Mouse (Mus musculus) forebrain, embryonic 16.5 days (tissue): ENCODE results near the gene Opa3. TPM values are rescaled to one million over a fixed set of nuclear protein-coding genes. Genes with fewer than 3 reads are reported as not detected.
A peak's percentile ranks its signal among the peaks of the same experiment; 100 is the strongest.

Source experiments
- ATAC-seq: fragments of 200-750 bp; cut with Nextera tagmentation; 2 replicates; pipeline ENCODE4 v1.8.0; 2017; ENCODE audit warnings: mild to moderate bottlenecking, moderate library complexity
- H3K27ac ChIP-seq: fragments of 300-500 bp; sonication (generic); 2 replicates; pipeline ENCODE4 v1.5.1; 2014; ENCODE audit warnings: low read length, control low read depth
- H3K27me3 ChIP-seq: fragments of 300-500 bp; sonication (generic); replicated peaks from 2 replicates; pipeline ENCODE4 v1.6.1; 2014; ENCODE audit warnings: low read length; ENCODE audit not compliant: control insufficient read depth, insufficient read depth
- H3K36me3 ChIP-seq: fragments of 300-500 bp; sonication (generic); 2 replicates; pipeline ENCODE4 v1.6.1; 2014; ENCODE audit not compliant: control insufficient read depth, insufficient read depth
- H3K4me1 ChIP-seq: fragments of 300-500 bp; sonication (generic); replicated peaks from 2 replicates; pipeline ENCODE4 v1.6.1; 2014; ENCODE audit warnings: low read length; ENCODE audit not compliant: control insufficient read depth, insufficient read depth
- H3K4me2 ChIP-seq: fragments of 300-500 bp; sonication (generic); 2 replicates; pipeline ENCODE4 v1.6.1; 2014; ENCODE audit warnings: mild to moderate bottlenecking, low read length, control low read depth
- H3K4me3 ChIP-seq: fragments of 300-500 bp; sonication (generic); replicated peaks from 2 replicates; pipeline ENCODE4 v1.5.1; 2014; ENCODE audit warnings: mild to moderate bottlenecking, low read length, control low read depth
- H3K9ac ChIP-seq: fragments of 300-500 bp; sonication (generic); replicated peaks from 2 replicates; pipeline ENCODE4 v1.6.1; 2014; ENCODE audit warnings: low read depth, low read length, control low read depth
- H3K9me3 ChIP-seq: fragments of 300-500 bp; sonication (generic); 2 replicates; pipeline ENCODE4 v1.6.1; 2016; ENCODE audit warnings: low read length; ENCODE audit not compliant: control insufficient read depth
- WGBS: fragments of 180-500 bp; shearing (Covaris S2); extraction: QIAGEN DNeasy Blood & Tissue Kit; methylation state at CpG from one replicate; pipeline ENCODE4 v1.1.7; 2014; 5-methylcytosine and 5-hydroxymethylcytosine counted together
- polyA plus RNA-seq: library from polyadenylated mRNA; unstranded; fragments of >200 nt; fragmentation: Nextera tagmentation; extraction: Ambion mirVana; gene quantifications from 2 replicates; pipeline ENCODE4 v1.2.1, GENCODE M21; 2015

Opa3 gene
- polyA plus RNA-seq, 1 experiment from 2014 or later, result 43.8 TPM

- Histone ChIP-seq H3K36me3 (peaks cover 10% of the 10 kb centered on the region), H3K4me2 (no peak overlapping the region), H3K9me3 (no peaks in the 10 kb centered on the region), H3K27ac (no peak overlapping the region), H3K27me3 (no peaks in the 10 kb centered on the region), H3K4me1 (no peaks in the 10 kb centered on the region), H3K9ac (no peak overlapping the region), H3K4me3 (no peak overlapping the region)
- ATAC-seq, result no peak
- 63% methylated on average over 5 of the region's 5 CpGs for WGBS
Observed at GRCm38 (mm10) chr7:19253437-19253836, 25.3 kb downstream of the Opa3 start.

GRCm38 (mm10) chr7:19255395-19255794 is 27.3 kb downstream of the Opa3 start:
- 92% methylated on average over 17 of the region's 17 CpGs for WGBS
- H3K4me3 ChIP-seq, result no peak overlapping the region
- no peaks in the 10 kb centered on the region for H3K4me1 ChIP-seq
- H3K9me3 ChIP-seq, result no peaks in the 10 kb centered on the region
- ATAC-seq, result no peak
- no peak overlapping the region for H3K9ac ChIP-seq
- H3K4me2 ChIP-seq, result no peak overlapping the region
- no peaks in the 10 kb centered on the region for H3K27me3 ChIP-seq
- H3K36me3 ChIP-seq, result peaks cover 13% of the 10 kb centered on the region
- H3K27ac ChIP-seq, result no peak overlapping the region

- H3K27me3 ChIP-seq, result no peaks in the 10 kb centered on the region
- H3K4me2 ChIP-seq, result no peak overlapping the region
- no peak overlapping the region for H3K27ac ChIP-seq
- peaks cover 16% of the 10 kb centered on the region for H3K36me3 ChIP-seq
- no peak overlapping the region for H3K9ac ChIP-seq
- WGBS, result 89% methylated on average over 7 of the region's 7 CpGs
- no peaks in the 10 kb centered on the region for H3K4me1 ChIP-seq
- no peak overlapping the region for H3K4me3 ChIP-seq
- ATAC-seq, result no peak
- no peaks in the 10 kb centered on the region for H3K9me3 ChIP-seq
Observed at GRCm38 (mm10) chr7:19256567-19256966, 28.4 kb downstream of the Opa3 start.

- ATAC-seq, result peak; percentile 62; the same call in 1 of the 2 replicates
- H3K9me3 ChIP-seq, result no peaks in the 10 kb centered on the region
- no peak overlapping the region for H3K4me3 ChIP-seq
- H3K27ac ChIP-seq, result no peak overlapping the region
- H3K9ac ChIP-seq, result no peak overlapping the region
- no peaks in the 10 kb centered on the region for H3K27me3 ChIP-seq
- whole genome bisulfite sequencing, result 32% methylated on average over 11 of the region's 11 CpGs
- H3K4me2 ChIP-seq, result no peak overlapping the region
- H3K36me3 ChIP-seq, result peaks cover 16% of the 10 kb centered on the region
- no peaks in the 10 kb centered on the region for H3K4me1 ChIP-seq
Observed at GRCm38 (mm10) chr7:19257390-19258022, 29.4 kb downstream of the Opa3 start.

- Histone ChIP-seq H3K4me1 (no peaks in the 10 kb centered on the region), H3K4me2 (no peak overlapping the region), H3K27ac (no peak overlapping the region), H3K9me3 (no peaks in the 10 kb centered on the region), H3K4me3 (no peak overlapping the region), H3K27me3 (no peaks in the 10 kb centered on the region), H3K9ac (no peak overlapping the region), H3K36me3 (peaks cover 20% of the 10 kb centered on the region)
- 68% methylated on average over 3 of the region's 3 CpGs for WGBS
- ATAC-seq, result no peak
Observed at GRCm38 (mm10) chr7:19258336-19258735, 30.2 kb downstream of the Opa3 start.

- Histone ChIP-seq H3K36me3 (peaks cover 14% of the 10 kb centered on the region), H3K9me3 (no peaks in the 10 kb centered on the region), H3K27ac (no peak overlapping the region), H3K27me3 (no peaks in the 10 kb centered on the region), H3K4me2 (no peak overlapping the region), H3K9ac (no peak overlapping the region), H3K4me3 (no peak overlapping the region), H3K4me1 (peaks cover 13% of the 10 kb centered on the region)
- 86% methylated on average over 7 of the region's 7 CpGs for WGBS
- no peak for ATAC-seq
Observed at GRCm38 (mm10) chr7:19265147-19265546, 37.0 kb downstream of the Opa3 start.

GRCm38 (mm10) chr7:19265928-19266822 is 38.0 kb downstream of the Opa3 start:
- H3K9ac ChIP-seq, result no peak overlapping the region

GRCm38 (mm10) chr7:19267051-19267450 is 38.9 kb downstream of the Opa3 start:
- Histone ChIP-seq H3K9ac (no peak overlapping the region), H3K27me3 (no peaks in the 10 kb centered on the region), H3K36me3 (peaks cover 8% of the 10 kb centered on the region), H3K9me3 (no peaks in the 10 kb centered on the region), H3K27ac (no peak overlapping the region), H3K4me3 (no peak overlapping the region), H3K4me1 (peaks cover 23% of the 10 kb centered on the region), H3K4me2 (no peak overlapping the region)
- WGBS, result 79% methylated on average over 10 of the region's 10 CpGs
- no peak for ATAC-seq

More at GRCm38 (mm10) chr7:19265928-19266822, 38.0 kb downstream of the Opa3 start:
- H3K9me3 ChIP-seq, result no peaks in the 10 kb centered on the region
- 82% methylated on average over 10 of the region's 10 CpGs for WGBS
- no peak overlapping the region for H3K4me2 ChIP-seq
- no peak for ATAC-seq
- no peak overlapping the region for H3K27ac ChIP-seq
- H3K4me1 ChIP-seq, result peaks cover 23% of the 10 kb centered on the region
- no peak overlapping the region for H3K4me3 ChIP-seq
- H3K27me3 ChIP-seq, result no peaks in the 10 kb centered on the region
- peaks cover 8% of the 10 kb centered on the region for H3K36me3 ChIP-seq

GRCm38 (mm10) chr7:19268993-19269681 is 41.0 kb downstream of the Opa3 start:
- WGBS, result 59% methylated on average over 10 of the region's 10 CpGs
- Histone ChIP-seq H3K4me3 (peak overlapping the region; percentile 96), H3K27me3 (no peaks in the 10 kb centered on the region), H3K9me3 (no peaks in the 10 kb centered on the region), H3K9ac (peak overlapping the region; percentile 87; the same call in 1 of the 2 replicates), H3K4me2 (peak overlapping the region; percentile 84), H3K27ac (peak overlapping the region; percentile 49; the same call in 1 of the 2 replicates), H3K36me3 (0 out of 2 replicates have a peak, but pooled peaks cover 2% of the 10 kb centered on the region), H3K4me1 (peaks cover 23% of the 10 kb centered on the region)
- no peak for ATAC-seq
